Mouse (Mus musculus): Measurements from ENCODE around the gene Tnfaip2. TPM values are rescaled to one million over a fixed set of nuclear protein-coding genes. Genes with fewer than 3 reads are reported as not detected.

Gene Tnfaip2
- 25.8 and 47.6 TPM in 2 replicates for polyA plus RNA-seq (2012; rRNA removed; ENCODE audit: low replicate concordance)

GRCm38 (mm10) chr12:111442309-111443010, at the start of gene Tnfaip2:
TSS of gene Tnfaip2 (plus strand) at chr12:111442469.

GRCm38 (mm10) chr12:111406622-111407021, 35.6 kb upstream of the Tnfaip2 start, which contains the start of gene Lbhd2:
TSS of gene Lbhd2 (plus strand) at chr12:111406809.

GRCm38 (mm10) chr12:111416921-111417779, 25.1 kb upstream of the Tnfaip2 start, which contains the start of gene Exoc3l4:
TSS of gene Exoc3l4 (plus strand) at chr12:111417017.

GRCm38 (mm10) chr12:111485652-111486306, 43.5 kb downstream of the Tnfaip2 start, which contains the start of gene Gm266:
TSS of gene Gm266 (minus strand) at chr12:111485823.

Other genes starting within 250 kb of the Tnfaip2 start
- gene Amn, start 171.4 kb upstream of the Tnfaip2 start, polyA plus RNA-seq (2012; rRNA removed; ENCODE audit: low replicate concordance), result 1.5 and 5.1 TPM in 2 replicates
- 141 and 261 TPM in 2 replicates for gene Cdc42bpb, start 64.8 kb upstream of the Tnfaip2 start, polyA plus RNA-seq (2012; rRNA removed; ENCODE audit: low replicate concordance)
- 0.95 and 1.8 TPM in 2 replicates for gene Lbhd2, start 35.7 kb upstream of the Tnfaip2 start, polyA plus RNA-seq (2012; rRNA removed; ENCODE audit: low replicate concordance)
- 23.7 and 30.8 TPM in 2 replicates for gene Exoc3l4, start 25.5 kb upstream of the Tnfaip2 start, polyA plus RNA-seq (2012; rRNA removed; ENCODE audit: low replicate concordance)
- gene Gm266, start 43.4 kb downstream of the Tnfaip2 start, polyA plus RNA-seq (2012; rRNA removed; ENCODE audit: low replicate concordance), result 2.4 and 8.7 TPM in 2 replicates
- gene Eif5, start 95.5 kb downstream of the Tnfaip2 start, polyA plus RNA-seq (2012; rRNA removed; ENCODE audit: low replicate concordance), result 64.1 and 99.3 TPM in 2 replicates
- gene Mark3, start 132.1 kb downstream of the Tnfaip2 start, polyA plus RNA-seq (2012; rRNA removed; ENCODE audit: low replicate concordance), result 23.9 and 25.1 TPM in 2 replicates
- 112 and 170 TPM in 2 replicates for gene Ckb, start 229.9 kb downstream of the Tnfaip2 start, polyA plus RNA-seq (2012; rRNA removed; ENCODE audit: low replicate concordance)
- 28.0 and 65.2 TPM in 2 replicates for gene Trmt61a, start 235.6 kb downstream of the Tnfaip2 start, polyA plus RNA-seq (2012; rRNA removed; ENCODE audit: low replicate concordance)

All from mammary gland, adult 2 months (tissue).